Mouse (Mus musculus): ENCODE measurements at regions not wholly inside any gene's neighbourhood (a gene's known extent, or its start where the extent isn't known, plus 50 kb on each side); places are given as distances from the start of the nearest gene placed in this dataset.

DNA sequence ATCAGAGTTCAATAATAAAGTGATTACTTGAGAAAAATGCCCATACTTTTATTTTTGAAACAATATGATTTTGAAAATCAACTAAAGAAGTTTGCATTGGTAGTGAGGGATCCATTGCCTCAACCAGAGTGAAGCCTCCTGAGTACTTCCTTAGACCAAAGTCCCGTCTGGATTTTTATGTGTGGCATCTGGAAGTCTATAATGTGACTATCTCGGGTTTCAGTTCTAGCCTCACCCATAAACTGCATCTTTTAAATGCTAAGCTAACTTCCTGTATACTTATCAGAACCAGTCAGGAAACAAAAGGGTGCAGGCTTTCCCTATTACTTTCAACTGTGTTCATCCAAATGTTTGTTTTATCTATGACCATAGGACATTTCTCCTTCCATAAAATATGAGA lies 178.8 kb downstream of the Spry2 start:
- no peak for DNase-seq (ENCODE audit: low spot score in 2 of 2)

DNA sequence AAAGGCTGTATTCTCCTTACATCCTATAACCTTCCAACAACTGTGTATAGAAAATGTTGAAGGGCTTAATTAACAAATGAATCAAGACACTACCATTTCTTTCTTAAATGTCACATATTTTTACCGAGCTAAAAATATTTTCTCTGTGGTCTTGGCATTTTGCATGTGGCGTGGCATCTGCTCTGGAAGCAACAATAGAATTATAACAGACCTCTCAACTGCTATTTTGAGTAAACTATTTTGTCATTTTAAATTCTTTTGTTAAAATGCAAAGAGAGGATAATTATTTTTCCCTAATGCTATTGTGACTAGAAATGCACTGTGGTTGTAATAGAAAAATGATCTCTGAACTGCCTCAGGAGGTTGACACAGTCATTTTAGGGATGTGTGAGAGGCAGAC lies 187.9 kb downstream of the Spry2 start:
- DNase-seq (ENCODE audit: low spot score in 2 of 2), result no peak

DNA sequence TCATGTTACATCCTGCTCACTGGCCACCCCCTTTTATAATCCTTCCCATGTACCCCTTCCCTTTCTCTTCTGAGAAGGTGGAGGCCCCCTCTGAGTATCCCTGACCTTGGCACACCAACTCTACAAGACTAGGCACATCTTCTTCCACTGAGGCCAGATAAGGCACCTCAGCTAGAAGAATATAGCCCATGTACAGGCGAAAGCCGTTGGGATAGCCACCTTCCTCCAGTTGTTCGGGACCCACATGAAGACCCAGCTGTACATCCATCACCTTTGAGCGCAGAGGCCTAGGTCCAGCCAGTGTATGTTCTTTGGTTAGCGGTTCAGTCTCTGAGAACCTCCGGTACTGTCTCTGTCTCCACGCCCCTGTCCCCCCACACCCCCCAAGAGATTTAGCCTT lies 189.9 kb downstream of the Spry2 start:
- no peak for DNase-seq (ENCODE audit: low spot score in 2 of 2)

DNA sequence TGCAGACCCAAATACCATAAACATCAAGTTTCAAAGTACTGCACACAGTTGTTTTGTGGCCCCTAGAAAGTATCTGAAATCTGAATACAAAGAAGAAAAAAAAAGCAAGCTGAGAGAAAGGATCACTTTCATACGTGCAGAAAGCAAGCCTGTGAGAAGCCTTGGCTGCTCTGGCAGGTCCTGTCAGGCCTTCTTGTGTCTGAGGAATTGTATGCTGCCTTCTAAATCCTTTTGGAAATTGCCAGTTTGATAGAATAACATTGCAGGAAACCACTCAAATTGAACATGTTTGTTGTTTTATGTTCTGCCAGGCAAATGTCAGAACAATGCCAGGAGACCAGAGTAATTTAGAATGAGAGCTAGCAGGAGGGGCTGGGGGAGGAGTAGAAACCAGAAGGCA lies 198.0 kb downstream of the Spry2 start:
- no peak for DNase-seq (ENCODE audit: low spot score in 2 of 2)

DNA sequence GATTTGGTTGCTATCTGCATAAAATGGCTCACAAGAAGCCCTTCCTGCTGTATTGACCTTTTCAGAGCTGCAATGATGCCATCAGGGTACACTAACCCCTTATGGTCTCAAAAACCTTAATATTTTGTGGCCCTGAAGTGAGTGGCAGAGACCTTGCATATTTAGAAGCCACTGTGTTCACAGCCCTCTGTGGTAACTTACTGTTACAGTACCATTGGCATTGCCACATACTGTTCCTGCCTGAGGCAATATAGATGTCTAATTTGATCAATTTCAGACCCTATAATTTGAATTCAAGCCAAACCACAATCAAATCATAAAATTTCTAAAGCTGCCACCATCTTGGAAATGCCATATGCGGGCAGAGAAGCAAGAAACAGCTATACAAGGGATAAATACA lies 198.5 kb downstream of the Spry2 start:
- DNase-seq (ENCODE audit: low spot score in 2 of 2), result no peak

DNA sequence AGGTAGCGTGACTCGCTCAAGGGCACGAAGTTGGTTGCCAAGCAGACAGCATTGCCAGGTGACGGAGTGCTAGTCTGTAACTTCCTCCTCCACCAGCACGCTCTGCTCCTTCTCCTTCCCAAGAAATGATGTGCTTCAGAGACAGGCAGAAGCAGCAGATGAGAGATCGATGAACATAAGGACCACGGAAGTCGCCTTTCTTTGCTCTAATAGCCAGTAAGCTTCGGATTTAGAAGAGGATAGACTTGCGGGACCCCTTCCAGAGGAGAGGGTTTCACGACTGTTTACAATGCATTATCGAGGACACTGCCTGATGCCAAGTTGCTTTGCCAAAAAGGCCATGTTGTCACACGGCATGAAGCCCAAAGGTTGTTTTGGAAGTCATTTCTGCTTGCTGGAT lies 199.2 kb downstream of the Spry2 start:
- no peak for DNase-seq (ENCODE audit: low spot score in 2 of 2)

DNA sequence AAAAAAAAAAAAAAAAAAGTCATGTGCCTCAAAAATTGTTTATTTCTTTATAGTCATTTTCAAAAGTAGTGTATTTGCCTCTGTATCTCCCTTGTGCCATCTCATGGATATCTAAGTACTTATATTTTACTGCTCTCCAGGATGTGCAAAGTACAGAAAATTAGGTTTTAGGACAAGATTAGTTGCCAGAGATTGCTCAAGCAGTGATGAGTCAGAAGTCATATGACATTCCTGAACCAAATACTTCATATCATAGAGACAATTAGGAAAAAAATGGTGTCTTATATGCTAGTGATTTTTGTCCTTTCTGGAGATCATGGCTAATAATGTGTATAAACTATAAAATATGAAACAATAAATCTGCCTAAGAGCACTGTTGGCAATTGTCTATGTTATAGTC lies 201.7 kb downstream of the Spry2 start:
- no peak for DNase-seq (ENCODE audit: low spot score in 2 of 2)

DNA sequence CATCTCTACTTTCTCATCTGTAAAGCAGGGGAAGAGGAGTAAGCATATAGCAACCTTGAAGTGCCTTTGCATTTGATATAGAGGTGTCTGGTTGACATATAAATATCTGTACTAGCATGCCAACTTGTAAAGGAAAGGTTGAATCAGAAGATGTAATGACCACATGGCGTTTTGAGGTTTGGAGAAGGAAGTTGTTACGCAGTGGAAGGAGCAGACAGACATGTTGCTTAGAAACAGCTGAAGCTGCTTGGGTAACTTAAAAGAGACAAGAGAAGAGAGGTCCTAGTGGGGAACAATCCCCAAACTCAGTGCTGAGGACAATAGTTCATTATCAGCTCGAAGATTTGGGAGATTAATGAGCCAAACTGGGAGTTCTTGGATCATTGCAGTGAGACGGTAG lies 202.9 kb downstream of the Spry2 start:
- DNase-seq (ENCODE audit: low spot score in 2 of 2), result no peak

DNA sequence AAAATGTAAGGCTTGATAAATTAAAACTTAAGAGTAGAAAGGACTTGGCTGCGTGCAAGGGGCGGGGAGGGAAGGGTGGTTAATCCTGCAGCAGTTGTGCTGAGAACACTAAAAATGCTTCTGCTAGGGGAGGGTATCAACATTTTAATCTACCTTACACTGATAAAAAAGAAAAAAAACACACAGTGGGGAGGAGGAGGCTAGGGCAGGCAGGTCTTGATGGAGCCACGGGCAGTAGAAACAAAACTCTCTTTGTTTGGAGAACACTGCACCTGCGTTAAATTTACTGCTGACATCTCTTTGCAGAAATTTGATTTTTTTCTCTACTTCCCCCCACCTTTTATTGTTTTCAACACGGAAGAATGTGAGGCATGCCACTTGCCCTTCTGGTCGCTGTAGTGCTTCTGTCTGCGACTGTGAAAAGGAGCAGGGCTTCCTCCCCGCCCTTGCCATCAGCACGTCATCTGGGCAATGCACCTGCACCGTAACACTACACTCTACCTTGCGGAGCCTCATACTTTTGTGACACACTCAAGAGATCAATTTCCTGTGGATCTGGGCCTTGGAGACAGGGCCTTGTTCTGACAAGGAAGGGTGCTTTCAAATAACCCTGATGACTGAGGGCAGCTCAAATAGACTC lies 211.7 kb downstream of the Spry2 start:
- no peak for DNase-seq (ENCODE audit: low spot score in 2 of 2)

DNA sequence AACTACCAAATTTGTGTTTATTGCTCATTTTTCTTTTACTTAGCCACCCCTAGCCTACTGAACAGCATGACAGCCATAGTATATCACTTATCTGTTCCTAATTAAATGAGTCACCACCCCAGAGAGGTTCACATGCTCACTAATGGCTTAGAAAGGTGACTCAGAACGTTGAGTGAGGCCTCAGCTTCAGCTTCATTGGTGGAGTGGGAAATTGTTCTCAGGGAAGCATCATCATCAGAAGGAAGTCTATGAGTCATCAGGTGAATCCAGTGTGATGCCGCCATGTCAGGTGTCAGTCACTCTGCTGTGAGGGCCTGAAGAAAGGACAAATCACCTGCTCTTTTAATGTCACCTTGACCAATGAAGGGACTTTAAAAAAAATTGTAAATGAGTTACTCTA lies 212.3 kb downstream of the Spry2 start:
- no peak for DNase-seq (ENCODE audit: low spot score in 2 of 2)

DNA sequence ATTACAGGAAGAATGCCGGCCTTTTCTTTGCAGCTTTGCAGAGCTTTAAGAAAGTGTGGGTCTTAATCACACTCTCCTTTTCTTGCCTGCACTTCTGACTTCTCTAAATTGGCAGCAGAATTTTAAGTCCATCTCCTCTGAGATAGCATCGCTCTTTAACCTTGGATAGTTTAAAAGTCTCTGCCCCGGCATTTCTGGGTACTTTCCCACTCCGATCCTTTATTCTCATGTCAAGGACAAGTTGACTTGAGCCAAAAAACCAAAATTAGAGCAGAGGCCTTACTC lies 220.0 kb downstream of the Spry2 start:
- DNase-seq (ENCODE audit: low spot score in 2 of 2), result no peak

DNA sequence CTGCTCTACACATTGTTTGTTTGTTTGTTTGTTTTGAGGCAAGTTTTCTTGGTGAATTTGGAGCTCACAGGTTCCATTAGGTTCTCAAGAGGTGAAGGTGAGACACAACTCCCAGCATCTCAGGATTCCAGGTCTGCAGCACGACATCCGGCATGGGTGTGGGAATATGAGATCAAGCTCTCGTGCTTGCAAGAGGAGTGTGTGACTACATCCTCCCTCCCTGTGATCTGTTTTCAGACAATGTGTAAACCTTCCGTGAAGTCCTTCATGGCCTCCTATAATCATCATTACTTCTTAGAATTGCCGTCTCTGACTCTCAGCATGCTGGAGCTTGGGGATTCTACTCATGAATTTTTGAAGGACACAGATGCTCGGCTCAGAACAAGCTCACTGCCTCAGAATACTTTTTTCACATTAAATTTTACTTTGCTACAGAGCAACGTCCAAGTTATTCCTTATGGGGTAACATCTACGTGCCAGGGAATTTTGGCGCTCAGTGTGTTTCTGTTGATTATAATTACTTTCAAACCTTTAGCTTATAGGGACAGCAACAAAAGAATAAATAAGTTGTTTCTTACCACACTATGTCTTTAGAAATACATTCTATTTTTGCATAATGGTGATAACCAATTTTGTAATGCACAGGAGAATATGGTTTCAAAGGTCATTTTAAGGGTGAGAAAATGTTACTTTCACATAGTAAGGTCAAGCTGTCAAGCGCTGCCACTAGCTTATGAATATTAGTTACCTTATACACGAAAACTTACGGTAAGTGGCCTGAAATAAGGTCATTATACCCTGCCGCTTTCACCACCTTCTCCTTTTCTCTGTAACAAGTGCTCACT lies 220.6 kb downstream of the Spry2 start:
- no peak for DNase-seq (ENCODE audit: low spot score in 2 of 2)

DNA sequence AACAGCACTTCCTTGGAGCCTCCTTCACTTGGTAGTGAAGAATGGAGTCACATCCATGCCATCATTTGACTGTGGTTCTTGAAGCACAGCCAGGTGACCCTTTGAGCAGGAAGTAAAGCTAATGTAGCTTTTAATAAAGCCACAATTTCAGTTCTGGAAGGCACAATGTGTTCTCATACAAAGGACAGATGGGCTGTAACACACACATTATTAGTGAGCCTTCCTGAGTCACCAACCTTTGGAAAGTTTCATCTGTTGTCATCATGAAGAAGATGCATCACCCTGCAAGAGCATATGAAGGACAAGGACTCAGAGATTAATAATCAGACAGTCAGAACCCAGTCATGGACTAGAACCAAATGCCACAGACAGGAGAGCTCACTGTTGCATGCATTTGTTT lies 221.6 kb downstream of the Spry2 start:
- DNase-seq (ENCODE audit: low spot score in 2 of 2), result no peak

DNA sequence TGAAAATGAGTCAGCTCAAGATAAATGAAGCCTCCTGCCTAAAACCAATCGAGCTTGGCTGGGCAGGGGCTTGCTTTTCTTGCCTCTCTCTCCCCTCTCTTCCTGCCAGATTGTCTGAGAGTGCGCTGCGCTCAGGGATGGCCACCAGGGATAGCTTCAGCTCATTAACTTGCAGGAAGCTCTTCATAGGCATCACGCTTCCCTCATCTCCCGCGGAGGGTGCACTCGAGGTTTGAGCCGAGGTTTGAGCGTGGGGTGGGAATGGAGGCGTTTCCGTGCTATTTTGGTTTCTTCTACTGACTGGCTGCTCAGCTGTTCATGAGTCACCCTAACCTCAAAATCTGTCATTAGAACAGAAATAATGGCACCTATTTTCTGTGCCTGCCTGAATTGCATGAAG lies 227.7 kb downstream of the Spry2 start:
- DNase-seq (ENCODE audit: low spot score in 2 of 2), result no peak

DNA sequence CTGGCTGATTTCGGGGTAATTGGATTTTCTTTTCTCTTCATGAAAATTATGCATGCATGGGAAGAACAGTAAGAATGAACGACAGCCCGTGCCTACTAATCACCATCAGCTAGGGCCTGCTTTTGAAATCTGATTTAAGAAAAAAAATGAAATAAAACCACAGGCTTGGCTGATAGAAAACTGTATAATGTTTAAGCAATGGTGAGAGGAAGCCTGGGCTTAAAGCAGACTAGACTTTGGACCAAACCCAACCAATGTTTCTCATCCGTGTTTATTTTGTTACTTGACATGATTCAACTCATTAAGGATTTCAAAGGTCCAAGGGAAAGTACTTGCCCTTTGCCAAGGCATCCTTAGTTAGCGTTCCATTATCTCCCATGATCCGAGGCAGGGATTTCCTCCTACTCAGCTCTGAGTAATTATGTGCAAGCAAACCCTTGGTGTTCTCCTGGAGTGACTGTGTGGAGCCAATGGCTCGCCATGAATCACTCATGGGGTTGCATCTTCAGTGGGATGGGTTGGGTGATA lies 231.9 kb downstream of the Spry2 start:
- no peak for DNase-seq (ENCODE audit: low spot score in 2 of 2)

DNA sequence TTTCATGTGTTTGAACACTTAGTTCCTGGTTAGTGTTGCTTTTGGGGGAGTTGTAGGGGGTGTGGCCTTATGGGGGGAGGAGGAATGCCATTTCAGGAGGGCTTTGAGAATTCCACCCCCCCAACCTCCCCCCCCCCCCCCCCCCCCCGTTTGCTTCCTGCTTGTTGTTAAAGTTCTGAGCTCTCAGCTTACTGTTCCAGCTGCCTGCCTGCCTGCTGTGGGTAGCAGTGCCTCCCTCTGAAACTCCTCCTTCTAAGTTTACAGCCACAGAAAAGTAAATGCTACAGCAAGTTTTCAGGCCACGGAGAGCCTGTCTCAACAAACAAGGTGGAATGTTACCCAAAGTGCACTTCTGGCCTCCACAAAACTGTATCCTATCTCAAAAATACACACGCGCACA lies 233.1 kb downstream of the Spry2 start:
- DNase-seq (ENCODE audit: low spot score in 2 of 2), result no peak

DNA sequence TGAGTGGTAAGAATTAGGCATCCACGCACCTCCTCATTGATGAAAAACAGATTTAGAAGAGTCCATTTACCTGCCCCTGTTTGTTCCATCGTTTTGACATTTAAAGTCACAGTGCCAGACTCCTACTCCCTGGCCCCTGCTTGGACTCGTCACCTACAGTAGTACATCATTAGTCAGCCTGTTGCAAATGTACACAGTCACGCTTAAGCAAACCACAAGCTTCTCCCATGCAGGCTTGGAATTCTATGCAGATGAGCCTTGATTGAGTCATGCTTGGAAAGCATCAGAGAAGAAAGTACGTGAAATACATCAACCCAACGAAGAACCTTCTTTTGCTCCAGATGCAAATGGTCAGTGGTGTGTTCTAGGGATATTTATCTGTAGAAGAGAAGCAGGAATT lies 233.8 kb downstream of the Spry2 start:
- DNase-seq (ENCODE audit: low spot score in 2 of 2), result no peak

DNA sequence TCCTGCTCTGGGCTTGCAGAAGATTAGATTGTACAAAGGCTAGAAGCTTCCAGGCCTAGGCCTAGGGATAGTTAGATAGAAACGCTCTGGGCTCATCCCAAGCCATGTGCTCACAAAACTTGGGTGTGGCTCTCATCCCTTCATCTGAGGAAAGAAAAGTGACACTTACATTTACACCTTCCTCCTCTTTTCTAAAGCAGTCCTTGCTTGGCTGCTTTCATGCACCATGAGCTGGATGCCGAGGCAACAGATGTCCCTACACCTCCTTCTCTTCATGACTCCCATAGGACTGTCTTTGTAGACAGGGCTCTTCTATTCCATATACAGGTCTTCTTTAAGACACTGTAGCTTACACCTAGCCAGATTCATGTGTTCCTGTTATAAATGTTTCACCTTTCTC lies 238.3 kb downstream of the Spry2 start:
- DNase-seq (ENCODE audit: low spot score in 2 of 2), result no peak

DNA sequence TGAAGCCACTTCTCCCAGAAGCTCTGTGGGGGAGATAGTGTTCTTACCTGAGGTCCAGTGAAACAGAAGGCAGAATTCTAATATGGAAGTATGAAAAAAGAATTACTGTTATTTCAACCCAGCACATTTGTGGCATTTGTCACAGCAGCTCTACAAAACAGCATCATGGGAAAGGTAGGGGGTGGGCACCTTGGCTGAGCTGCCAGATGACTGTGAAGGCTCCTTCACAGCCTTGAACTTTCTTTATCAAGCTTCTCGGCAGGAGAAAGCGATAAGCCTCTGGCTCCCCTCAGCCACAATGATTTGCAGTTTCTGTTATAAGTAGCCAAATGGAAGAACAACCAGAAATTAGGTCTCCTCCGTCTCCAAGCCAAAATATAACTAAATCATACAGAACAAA lies 249.5 kb downstream of the Spry2 start:
- no peak for DNase-seq (ENCODE audit: low spot score in 2 of 2)

DNA sequence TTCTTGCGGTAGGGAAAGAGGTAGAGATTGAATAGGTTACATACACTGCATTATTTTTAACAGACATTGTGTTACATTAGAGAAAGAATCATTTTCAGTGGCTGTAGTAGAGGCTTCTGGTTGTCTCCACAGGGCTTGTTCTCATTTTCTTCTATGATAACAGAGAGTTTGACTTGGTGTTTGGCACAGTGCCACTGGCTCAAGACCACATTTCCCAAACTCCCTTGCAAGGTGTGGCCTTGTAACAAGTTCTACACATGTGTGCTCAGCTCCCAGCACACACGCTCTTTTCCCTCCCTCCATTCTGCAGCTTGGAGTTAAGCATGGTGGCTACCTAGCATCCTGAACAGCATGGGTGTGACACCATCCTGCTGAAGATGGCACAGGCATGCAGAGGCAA lies 252.2 kb downstream of the Spry2 start:
- no peak for DNase-seq (ENCODE audit: low spot score in 2 of 2)

DNA sequence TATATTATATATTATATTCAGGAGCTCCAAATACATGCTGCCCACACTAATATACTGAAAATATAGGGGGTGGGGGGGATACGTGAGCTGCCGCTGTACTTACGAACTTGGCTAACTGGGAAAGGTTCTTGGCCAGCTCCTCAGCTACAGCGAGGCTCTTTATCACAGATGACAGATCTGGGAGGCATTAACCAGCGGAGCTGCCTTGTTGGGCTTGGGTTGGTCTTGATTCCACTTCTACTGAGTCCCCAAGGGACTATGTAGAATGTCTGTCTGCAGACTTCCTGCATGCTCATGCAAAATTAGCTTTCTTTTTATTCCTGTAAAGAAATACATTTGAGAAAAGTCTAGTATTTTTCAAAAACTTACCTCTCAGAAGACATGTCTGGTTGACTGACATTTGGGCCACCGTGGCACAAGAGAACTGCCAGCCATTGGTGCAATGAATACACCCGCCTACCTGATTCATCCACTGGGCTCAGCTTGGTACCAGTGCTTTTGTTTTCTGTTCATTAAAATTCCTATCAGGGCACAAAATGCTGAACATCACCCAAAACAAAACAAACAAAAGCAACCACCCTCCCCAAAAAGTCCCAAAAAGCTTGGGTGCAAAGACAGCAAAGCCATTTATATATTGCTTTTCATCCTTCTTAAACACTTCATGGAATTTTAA lies 253.2 kb downstream of the Spry2 start:
- DNase-seq (ENCODE audit: low spot score in 2 of 2), result no peak

DNA sequence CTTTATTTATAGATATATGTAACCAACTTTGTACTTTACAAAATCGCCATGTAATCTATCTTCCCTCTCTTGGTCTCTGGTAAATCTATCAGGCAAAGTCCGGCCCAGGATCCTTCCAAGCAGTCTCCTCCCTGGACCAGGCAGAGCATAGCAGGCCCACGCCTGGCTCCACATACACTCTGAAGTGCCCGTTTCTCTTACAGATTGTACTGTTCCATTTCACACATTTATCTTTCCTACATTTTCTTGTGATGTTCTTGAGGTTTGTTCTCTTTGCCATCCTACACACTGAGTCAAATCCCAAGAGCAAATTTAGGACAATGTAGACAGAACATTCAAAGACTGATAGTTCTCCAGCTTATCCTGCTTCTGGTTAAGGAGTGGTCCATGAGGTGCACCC lies 264.3 kb downstream of the Spry2 start:
- DNase-seq (ENCODE audit: low spot score in 2 of 2), result no peak

DNA sequence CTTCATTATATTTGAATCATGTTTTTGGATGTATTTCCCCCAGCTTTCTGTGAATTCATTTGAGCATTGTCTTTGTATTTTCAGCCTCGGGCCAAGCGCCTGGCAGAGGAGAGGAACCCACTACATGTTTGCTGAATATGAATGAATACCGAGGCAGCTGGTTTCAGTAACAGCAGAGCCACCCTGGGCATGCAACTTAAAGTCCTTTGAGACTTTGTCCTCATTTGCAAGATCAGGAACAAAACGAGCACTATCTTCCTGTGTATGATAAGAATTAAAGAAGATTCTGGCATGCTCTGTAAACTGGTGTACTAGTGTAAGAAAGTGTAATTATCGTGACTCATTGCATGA lies 265.0 kb downstream of the Spry2 start:
- DNase-seq (ENCODE audit: low spot score in 2 of 2), result no peak
